Mouse (Mus musculus): ENCODE data around the gene Elp4.

DNA sequence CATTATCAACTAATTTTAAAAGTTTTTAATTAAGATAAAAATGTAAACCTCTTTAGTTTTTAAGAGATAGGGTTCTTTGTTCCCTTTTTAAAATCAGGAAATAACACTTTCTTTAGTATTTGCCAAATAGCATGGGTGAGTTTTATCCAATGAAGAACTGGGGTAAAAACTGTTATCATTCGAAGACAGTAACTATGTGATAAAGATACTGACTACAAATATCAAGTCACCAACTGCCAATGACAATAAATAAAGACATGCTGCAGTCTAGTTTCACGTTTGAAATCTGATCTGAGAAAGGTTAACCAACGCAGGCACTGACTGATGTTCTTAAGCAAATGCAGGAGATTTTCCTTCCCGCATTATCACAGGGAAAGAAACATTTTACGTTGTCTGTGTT is 100.9 kb downstream of the Elp4 start:
- TF ChIP-seq MAFK (IDR thresholded peaks at IDR 0.05; ENCODE audit: insufficient read depth, low read depth, low read length) (no peak), HCFC1 (IDR thresholded peaks at IDR 0.05; ENCODE audit: borderline replicate concordance, insufficient read depth, low read length) (no peak), ZNF384 (IDR thresholded peaks at IDR 0.05; ENCODE audit: low read depth, low read length) (no peak)

All from ES-E14 (cell line).